Mouse (Mus musculus) bone marrow, adult 2 months (tissue): ENCODE data around the gene Svop.

ENCODE experiments used
- CTCF ChIP-seq: fragments of 200-500 bp; IDR thresholded peaks from 2 replicates; pipeline ENCODE4 v1.5.1; 2011; ENCODE audit warnings: low read length, control low read depth; ENCODE audit not compliant: control insufficient read depth, insufficient read depth
- POLR2A ChIP-seq: fragments of 200-500 bp; IDR thresholded peaks from 2 replicates; pipeline ENCODE4 v1.6.1; 2011; ENCODE audit warnings: low read depth, mild to moderate bottlenecking, control low read depth, low read length, borderline replicate concordance; ENCODE audit not compliant: control insufficient read depth

DNA sequence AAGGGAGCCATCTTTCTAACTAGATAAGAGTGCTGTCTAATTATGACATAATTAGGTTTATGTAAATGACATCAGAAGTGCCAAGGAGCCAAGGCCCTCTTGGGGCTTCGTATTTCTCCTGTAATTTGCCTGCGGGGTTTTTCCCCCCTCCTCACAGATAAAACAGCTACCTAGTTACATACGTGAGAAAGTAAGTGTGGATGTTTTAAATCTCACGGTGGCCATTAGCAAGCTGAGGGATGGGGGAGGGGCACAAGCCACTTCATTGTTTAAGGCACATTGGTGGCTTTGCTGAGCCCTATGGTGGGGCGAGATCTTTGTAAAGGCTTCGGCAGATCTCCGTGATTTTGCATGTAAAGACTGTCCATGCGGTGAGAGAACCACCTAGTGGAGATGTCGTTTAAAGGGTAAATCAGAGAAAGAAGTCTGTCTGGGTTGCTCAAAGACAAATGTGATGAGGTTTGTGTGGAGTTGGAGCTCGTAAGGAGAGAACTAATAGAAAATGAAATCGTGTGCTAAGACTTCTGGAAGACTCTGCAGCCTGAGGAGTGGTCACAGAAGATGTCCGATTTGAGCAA is 42.5 kb downstream of the Svop start:
- TF ChIP-seq POLR2A (no peak), CTCF (no peak)
